ENCODE assay signal across 8 mouse cellular contexts in genomic region chr3:65363438-65363837, GRCm38 (mm10). TPM values are rescaled to one million over a fixed set of nuclear protein-coding genes. Genes with fewer than 3 reads are reported as not detected.
DNase-seq lines count a peak whose midpoint lies in the region; ATAC-seq and TF ChIP-seq lines count a peak whose summit lies in the region.
"Had no signal": no experiment of that assay in that cellular context is flagged by ENCODE, and none has a peak within 500 bp of the region (broad histone marks: within the 10 kb centered on the region; RNA-seq: fewer than 3 reads in every experiment).

No protein-coding gene starts in this region.

- H3K4me1 ChIP-seq in kidney, postnatal 0 days (replicated peaks; ENCODE audit: insufficient read depth, low read length) = no peaks in the 10 kb centered on the region
- H3K4me1 ChIP-seq in kidney, embryonic 15.5 days = no peaks in the 10 kb centered on the region
- no peaks in the 10 kb centered on the region; the same call in 1 of the 2 replicates for H3K4me1 ChIP-seq in embryonic facial prominence, embryonic 15.5 days
- H3K4me1 ChIP-seq in intestine, embryonic 16.5 days (ENCODE audit: control insufficient read depth, insufficient read depth, low read length) = peaks cover 8% of the 10 kb centered on the region

- peak; percentile 37 for DNase-seq in kidney, postnatal 0 days (ENCODE audit: low spot score)
- DNase-seq in NIH3T3 (ENCODE audit: low read depth) = peak; percentile 58
- DNase-seq in kidney, postnatal 36 days = peak; percentile 39 to 71
- DNase-seq in embryo, embryonic 11 days = no peak

- H3K4me2 ChIP-seq in kidney, postnatal 0 days (ENCODE audit: low read length) = no peak overlapping the region
- no peak overlapping the region for H3K4me2 ChIP-seq in kidney, embryonic 15.5 days
- no peak overlapping the region for H3K4me2 ChIP-seq in embryonic facial prominence, embryonic 15.5 days (replicated peaks)
- no peak overlapping the region for H3K4me2 ChIP-seq in intestine, embryonic 16.5 days (ENCODE audit: low read depth, low read length)

- no peak overlapping the region for H3K4me3 ChIP-seq in kidney, postnatal 0 days (replicated peaks; ENCODE audit: low read depth, low read length)
- H3K4me3 ChIP-seq in kidney, embryonic 15.5 days (replicated peaks) = no peak overlapping the region
- H3K4me3 ChIP-seq in embryonic facial prominence, embryonic 15.5 days (replicated peaks) = no peak overlapping the region
- H3K4me3 ChIP-seq in intestine, embryonic 16.5 days (ENCODE audit: low read length) = no peak overlapping the region

- 84% methylated on average over 1 of the region's 1 CpGs for WGBS in kidney, postnatal 0 days
- WGBS in kidney, embryonic 15.5 days = 90% methylated on average over 1 of the region's 1 CpGs
- 73% methylated on average over 1 of the region's 1 CpGs for WGBS in embryonic facial prominence, embryonic 15.5 days
- 81% methylated on average over 1 of the region's 1 CpGs for WGBS in intestine, embryonic 16.5 days

- H3K9ac ChIP-seq in kidney, postnatal 0 days (ENCODE audit: low read depth, low read length) = no peak overlapping the region
- no peak overlapping the region for H3K9ac ChIP-seq in kidney, embryonic 15.5 days
- H3K9ac ChIP-seq in embryonic facial prominence, embryonic 15.5 days = no peak overlapping the region
- no peak overlapping the region for H3K9ac ChIP-seq in intestine, embryonic 16.5 days (ENCODE audit: low read depth, low read length)

- 0 out of 2 replicates have a peak, but pooled peaks have one; percentile 40 for ATAC-seq in kidney, postnatal 0 days (replicated peaks; ENCODE audit: low FRiP score, low read depth)
- ATAC-seq in kidney, embryonic 15.5 days (replicated peaks; ENCODE audit: low FRiP score) = no peak
- ATAC-seq in embryonic facial prominence, embryonic 15.5 days (ENCODE audit: insufficient number of reproducible peaks, low FRiP score, low TSS enrichment, low read depth) = 0 out of 2 replicates have a peak, but pooled peaks have one; percentile 75
- ATAC-seq in intestine, embryonic 16.5 days = no peak
- ATAC-seq: midbrain, embryonic 16.5 days had no signal

- no peaks in the 10 kb centered on the region for H3K9me3 ChIP-seq in kidney, postnatal 0 days (replicated peaks; ENCODE audit: low read length)
- H3K9me3 ChIP-seq in kidney, embryonic 15.5 days (replicated peaks) = no peaks in the 10 kb centered on the region
- no peaks in the 10 kb centered on the region for H3K9me3 ChIP-seq in embryonic facial prominence, embryonic 15.5 days (replicated peaks)
- H3K9me3 ChIP-seq in intestine, embryonic 16.5 days (ENCODE audit: control insufficient read depth, low read length) = no peaks in the 10 kb centered on the region

- no peak for TF ChIP-seq CTCF in kidney, postnatal 0 days (IDR thresholded peaks at IDR 0.05; ENCODE audit: low read depth)

- H3K27ac ChIP-seq in kidney, postnatal 0 days = no peak overlapping the region
- no peak overlapping the region for H3K27ac ChIP-seq in kidney, embryonic 15.5 days
- no peak overlapping the region for H3K27ac ChIP-seq in embryonic facial prominence, embryonic 15.5 days (replicated peaks)
- H3K27ac ChIP-seq in intestine, embryonic 16.5 days (ENCODE audit: low read length) = no peak overlapping the region

- no peaks in the 10 kb centered on the region for H3K27me3 ChIP-seq in kidney, postnatal 0 days (ENCODE audit: insufficient read depth, low read length)
- H3K27me3 ChIP-seq in kidney, embryonic 15.5 days = no peaks in the 10 kb centered on the region
- H3K27me3 ChIP-seq in embryonic facial prominence, embryonic 15.5 days = no peaks in the 10 kb centered on the region
- H3K27me3 ChIP-seq in intestine, embryonic 16.5 days (replicated peaks; ENCODE audit: control insufficient read depth, insufficient read depth, low read length) = no peaks in the 10 kb centered on the region

- no peaks in the 10 kb centered on the region for H3K36me3 ChIP-seq in kidney, postnatal 0 days (ENCODE audit: insufficient read depth, low read length)
- peaks cover 11% of the 10 kb centered on the region; the same call in 1 of the 2 replicates for H3K36me3 ChIP-seq in kidney, embryonic 15.5 days
- H3K36me3 ChIP-seq in embryonic facial prominence, embryonic 15.5 days = 0 out of 2 replicates have a peak, but pooled peaks cover 4% of the 10 kb centered on the region
- H3K36me3 ChIP-seq in intestine, embryonic 16.5 days (ENCODE audit: control insufficient read depth, insufficient read depth, low read length) = no peaks in the 10 kb centered on the region

RNA-seq across cellular contexts. Expression of gene Ssr3, which starts 29.0 kb away (rescaled TPM):
- 255 and 275 TPM in 2 replicates for polyA plus RNA-seq in kidney, postnatal 0 days (2015; fragmentation: Nextera tagmentation; extraction: Ambion mirVana)
- 283 and 305 TPM in 2 replicates for polyA plus RNA-seq in kidney, embryonic 15.5 days (2015; fragmentation: Nextera tagmentation; extraction: Ambion mirVana)
- 265 and 271 TPM in 2 replicates for polyA plus RNA-seq in embryonic facial prominence, embryonic 15.5 days (2015; fragmentation: Nextera tagmentation; extraction: Ambion mirVana)
- 278 and 279 TPM in 2 replicates for polyA plus RNA-seq in intestine, embryonic 16.5 days (2015; fragmentation: Nextera tagmentation; extraction: Ambion mirVana)

Comparison
In these comparisons a context has a peak if more than half of its experiments do, and no peak if none do; other contexts are left out.
1. ATAC-seq: peak in kidney, postnatal 0 days (single experiment) and embryonic facial prominence, embryonic 15.5 days (single experiment); none in kidney, embryonic 15.5 days (single experiment) and intestine, embryonic 16.5 days (single experiment).